Mouse (Mus musculus) myocyte (in vitro differentiated cells): Measurements from ENCODE around the gene Med12. TPM values are rescaled to one million over a fixed set of nuclear protein-coding genes. Genes with fewer than 3 reads are reported as not detected.

Experiments
- H3K27me3 ChIP-seq: one replicate; pipeline ENCODE4 v1.6.1; 2011; ENCODE audit not compliant: control insufficient read depth, insufficient read depth, insufficient read length
- H3K36me3 ChIP-seq: one replicate; pipeline ENCODE4 v1.6.1; 2011; ENCODE audit not compliant: control insufficient read depth, insufficient read depth
- H3K4me2 ChIP-seq: one replicate; pipeline ENCODE4 v1.6.1; 2011; ENCODE audit warnings: low read depth, control low read depth
- H3K4me3 ChIP-seq: one replicate; pipeline ENCODE4 v1.5.1; 2011; ENCODE audit warnings: mild to moderate bottlenecking, control low read depth, moderate library complexity
- H3K79me2 ChIP-seq: one replicate; pipeline ENCODE4 v1.6.1; 2011; ENCODE audit not compliant: control insufficient read depth, insufficient read depth
- H3ac ChIP-seq: one replicate; pipeline ENCODE4 v1.6.1; 2011; ENCODE audit not compliant: control insufficient read depth, insufficient read length
- CEBPB ChIP-seq: IDR thresholded peaks from 2 replicates; pipeline ENCODE4 v1.6.1; 2011; ENCODE audit warnings: mild to moderate bottlenecking, moderate library complexity; ENCODE audit not compliant: poor library complexity, insufficient read depth, severe bottlenecking
- E2F4 ChIP-seq: IDR thresholded peaks from one replicate; pipeline ENCODE4 v1.6.1; 2011; ENCODE audit warnings: mild to moderate bottlenecking, control low read depth, moderate library complexity; ENCODE audit not compliant: insufficient read depth
- MAX ChIP-seq: IDR thresholded peaks from one replicate; pipeline ENCODE4 v1.6.1; 2011; ENCODE audit warnings: low read depth, mild to moderate bottlenecking, control low read depth
- MYOD1 ChIP-seq, 3 experiments: IDR thresholded peaks; one replicate each; pipeline ENCODE4 v1.6.1; 2011; ENCODE audit warnings: control low read depth in 2 of 3, low read depth in 2 of 3, mild to moderate bottlenecking in 2 of 3, moderate library complexity in 1 of 3; ENCODE audit not compliant: insufficient read length in 2 of 3, control insufficient read depth in 1 of 3
- MYOG ChIP-seq, 3 experiments: IDR thresholded peaks; one replicate each; pipeline ENCODE4 v1.6.1; 2011; ENCODE audit warnings: control low read depth in 2 of 3, low read depth in 2 of 3, mild to moderate bottlenecking in 2 of 3; ENCODE audit not compliant: insufficient read length in 2 of 3, control insufficient read depth in 1 of 3, insufficient read depth in 1 of 3
- POLR2A ChIP-seq: IDR thresholded peaks from one replicate; pipeline ENCODE4 v1.6.1; 2011; ENCODE audit warnings: low read depth, mild to moderate bottlenecking, control low read depth, moderate library complexity; ENCODE audit not compliant: insufficient read length
- POLR2AphosphoS2 ChIP-seq: IDR thresholded peaks from one replicate; pipeline ENCODE4 v1.6.1; 2011; ENCODE audit warnings: low read depth, control low read depth; ENCODE audit not compliant: insufficient read length
- REST ChIP-seq: IDR thresholded peaks from one replicate; pipeline ENCODE4 v1.6.1; 2011; ENCODE audit warnings: mild to moderate bottlenecking, control low read depth, moderate library complexity; ENCODE audit not compliant: insufficient read depth, insufficient read length
- SRF ChIP-seq: IDR thresholded peaks from one replicate; pipeline ENCODE4 v1.6.1; 2011; ENCODE audit warnings: low read depth; ENCODE audit not compliant: control insufficient read depth, insufficient read length
- TCF12 ChIP-seq: IDR thresholded peaks from one replicate; pipeline ENCODE4 v1.6.1; 2011; ENCODE audit warnings: mild to moderate bottlenecking, control low read depth; ENCODE audit not compliant: poor library complexity, insufficient read depth, severe bottlenecking
- TCF3 ChIP-seq: IDR thresholded peaks from one replicate; pipeline ENCODE4 v1.6.1; 2011; ENCODE audit warnings: low read depth, control low read depth; ENCODE audit not compliant: insufficient read length
- USF1 ChIP-seq: IDR thresholded peaks from one replicate; pipeline ENCODE4 v1.6.1; 2011; ENCODE audit warnings: low read depth, mild to moderate bottlenecking, control low read depth, moderate library complexity
- polyA plus RNA-seq: library from polyadenylated mRNA; unstranded; fragments of >200 nt; fragmentation: generic; extraction: Trizol; gene quantifications from one replicate; pipeline ENCODE4 v1.2.1, GENCODE M21; 2012; ENCODE audit warnings: missing spikeins

Gene Med12
- polyA plus RNA-seq: 29.6 TPM

DNA sequence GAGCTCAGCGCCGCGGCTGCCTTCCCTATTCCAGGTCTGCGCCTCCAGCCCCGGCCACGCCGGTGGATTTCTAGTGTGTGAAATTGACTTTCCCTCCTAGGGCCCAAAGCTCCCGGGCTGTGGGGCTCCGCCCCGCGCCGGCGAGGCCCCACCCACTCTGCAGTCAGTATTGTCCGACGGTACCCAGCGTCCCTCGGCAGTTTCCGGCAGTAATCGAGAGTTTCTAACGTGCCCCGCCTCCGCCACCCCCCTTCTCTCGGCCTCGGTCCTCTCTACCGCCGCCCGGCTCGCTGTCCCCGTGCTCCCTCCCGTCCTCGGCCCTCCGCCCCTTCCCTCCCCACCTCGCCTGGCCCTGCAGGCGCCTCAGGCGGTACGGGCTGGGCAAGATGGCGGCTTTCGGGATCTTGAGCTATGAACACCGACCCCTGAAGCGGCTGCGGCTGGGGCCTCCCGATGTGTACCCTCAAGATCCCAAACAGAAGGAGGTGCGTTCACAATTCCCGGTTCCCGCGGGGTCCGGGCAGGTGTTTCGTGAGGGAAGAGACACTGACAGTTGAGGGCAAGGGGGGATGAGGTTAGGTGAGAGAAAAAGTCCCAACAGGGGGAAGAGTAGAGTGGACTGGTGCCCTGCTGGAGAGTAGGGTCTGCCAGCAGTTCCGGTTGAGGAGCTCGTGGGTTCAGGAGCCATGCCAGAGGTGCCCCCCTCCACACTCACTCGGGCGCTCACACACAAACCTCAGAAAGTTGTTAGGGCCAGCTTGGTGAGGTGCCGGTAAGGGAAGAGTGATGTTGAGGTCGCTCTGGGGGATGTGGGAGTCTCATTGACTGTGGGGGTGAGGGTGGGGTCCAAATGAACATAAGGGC is at the start of gene Med12:
Gene Med12 (plus strand): TSS at position 156 of the 864 bp plus-strand sequence.
- Histone ChIP-seq H3K36me3 (no peaks in the 10 kb centered on the region), H3ac (peak within 1 kb of the TSS; percentile 19), H3K4me3 (peak within 1 kb of the TSS; percentile 46), H3K27me3 (no peaks in the 10 kb centered on the region), H3K79me2 (no peaks in the 10 kb centered on the region), H3K4me2 (peak within 1 kb of the TSS; percentile 64)
- peak; percentile 40 for TF ChIP-seq E2F4
- TF ChIP-seq MYOD1 (IDR thresholded peaks at IDR 0.05; ENCODE audit: control insufficient read depth in 1 of 3, insufficient read length in 2 of 3, low read depth in 2 of 3): no peak
- TF ChIP-seq POLR2A: peak; percentile 61
- no peak for TF ChIP-seq MYOG (IDR thresholded peaks at IDR 0.05; ENCODE audit: control insufficient read depth in 1 of 3, insufficient read depth in 1 of 3, insufficient read length in 2 of 3, low read depth in 2 of 3)
- TF ChIP-seq POLR2AphosphoS2: peak; percentile 45

DNA sequence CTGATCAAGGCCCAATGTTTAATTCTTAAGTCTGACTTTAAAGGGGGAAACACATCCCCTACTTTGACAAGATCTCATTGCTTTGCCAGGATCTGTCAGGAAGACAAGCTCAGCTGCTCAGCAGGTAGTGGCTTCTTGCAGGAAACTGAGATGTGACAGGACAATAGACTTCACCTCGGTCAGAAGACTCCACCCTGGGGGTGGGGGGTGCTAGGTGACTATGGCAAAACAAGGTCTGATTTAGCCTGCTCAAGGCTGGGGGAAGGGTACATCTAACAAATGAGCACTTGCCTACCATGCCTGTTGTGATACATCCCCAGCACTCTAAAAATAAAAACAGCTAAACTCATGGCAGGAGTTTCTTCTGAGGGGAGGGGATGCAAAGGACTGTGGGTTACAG is 28.8 kb upstream of the Med12 start:
- no peaks in the 10 kb centered on the region for H3K79me2 ChIP-seq
- H3K4me2 ChIP-seq: no peak overlapping the region
- TF ChIP-seq REST: no peak
- no peaks in the 10 kb centered on the region for H3K36me3 ChIP-seq
- no peak overlapping the region for H3ac ChIP-seq
- H3K27me3 ChIP-seq: no peaks in the 10 kb centered on the region
- H3K4me3 ChIP-seq: no peak overlapping the region

DNA sequence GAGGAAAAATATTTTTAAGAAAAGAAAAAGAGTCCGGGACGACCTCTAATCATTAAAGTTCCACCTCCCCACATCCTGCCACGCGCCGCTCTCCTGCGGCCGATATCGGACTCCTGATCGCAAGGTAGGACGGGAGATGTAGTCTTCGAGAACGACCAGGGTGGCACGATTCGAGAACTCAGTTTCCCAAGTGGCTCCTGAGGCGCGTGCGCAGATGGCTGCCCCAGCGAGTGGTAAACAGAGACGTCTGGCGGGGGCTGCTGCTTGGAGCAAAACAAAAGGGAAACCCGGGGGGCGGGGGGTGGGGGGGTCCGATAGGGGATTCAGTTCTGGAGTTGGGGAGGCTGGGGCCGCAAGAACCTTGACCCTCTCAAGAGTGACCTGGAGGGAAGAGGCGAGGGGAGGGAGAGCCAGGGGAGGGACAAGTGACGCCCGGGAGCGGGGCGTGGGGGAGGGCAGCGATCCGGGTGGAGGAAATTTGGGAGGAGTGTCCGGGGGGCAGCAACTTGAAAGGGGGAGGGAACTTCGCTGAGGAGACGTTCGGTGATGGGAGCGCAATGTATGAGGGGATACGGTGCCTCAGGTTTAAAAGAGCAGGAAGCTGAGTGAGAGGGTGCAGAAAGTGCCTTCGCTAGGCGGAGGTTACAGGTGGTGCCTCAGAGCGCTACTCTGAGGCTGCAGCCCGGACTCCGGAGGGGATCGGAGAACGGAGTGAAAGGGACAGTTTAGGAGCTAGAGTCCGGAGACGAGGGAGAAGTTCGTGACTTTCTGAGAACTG is 19.7 kb upstream of the Med12 start, which contains the start of gene Foxo4:
Gene Foxo4 (plus strand): TSS at position 577 of the 778 bp plus-strand sequence.
- peak within 1 kb of the TSS; percentile 74 for H3K4me2 ChIP-seq
- H3K4me3 ChIP-seq: peak within 1 kb of the TSS; percentile 55
- no peaks in the 10 kb centered on the region for H3K79me2 ChIP-seq
- TF ChIP-seq E2F4 (no peak), POLR2A (peak; percentile 51), MYOG (IDR thresholded peaks at IDR 0.05; ENCODE audit: control insufficient read depth in 1 of 3, insufficient read depth in 1 of 3, insufficient read length in 2 of 3, low read depth in 2 of 3) (no peak), REST (no peak)
- H3K36me3 ChIP-seq: no peaks in the 10 kb centered on the region
- H3ac ChIP-seq: no peak within 1 kb of the TSS
- no peaks in the 10 kb centered on the region for H3K27me3 ChIP-seq

GRCm38 (mm10) chrX:101254740-101255139 is 19.1 kb upstream of the Med12 start:
- Histone ChIP-seq H3K27me3 (no peaks in the 10 kb centered on the region), H3K4me2 (peak overlapping the region; percentile 74), H3K36me3 (no peaks in the 10 kb centered on the region), H3K79me2 (no peaks in the 10 kb centered on the region), H3ac (no peak overlapping the region), H3K4me3 (peak overlapping the region; percentile 55)
- TF ChIP-seq TCF12 (no peak), USF1 (no peak), MAX (no peak), REST (no peak), MYOG (IDR thresholded peaks at IDR 0.05; ENCODE audit: control insufficient read depth in 1 of 3, insufficient read depth in 1 of 3, insufficient read length in 2 of 3, low read depth in 2 of 3) (no peak), MYOD1 (IDR thresholded peaks at IDR 0.05; ENCODE audit: control insufficient read depth in 1 of 3, insufficient read length in 2 of 3, low read depth in 2 of 3) (no peak), POLR2A (no peak), SRF (no peak), POLR2AphosphoS2 (no peak), TCF3 (no peak), CEBPB (no peak), E2F4 (no peak)

GRCm38 (mm10) chrX:101256603-101257002 is 17.2 kb upstream of the Med12 start:
- Histone ChIP-seq H3K27me3 (no peaks in the 10 kb centered on the region), H3K4me2 (no peak overlapping the region), H3K36me3 (no peaks in the 10 kb centered on the region), H3K79me2 (no peaks in the 10 kb centered on the region), H3K4me3 (no peak overlapping the region), H3ac (no peak overlapping the region)
- TF ChIP-seq REST: no peak
- TF ChIP-seq TCF12: no peak
- no peak for TF ChIP-seq TCF3
- TF ChIP-seq E2F4: no peak
- TF ChIP-seq SRF: no peak
- TF ChIP-seq MAX: no peak
- TF ChIP-seq MYOG (IDR thresholded peaks at IDR 0.05; ENCODE audit: control insufficient read depth in 1 of 3, insufficient read depth in 1 of 3, insufficient read length in 2 of 3, low read depth in 2 of 3): no peak
- TF ChIP-seq USF1: no peak
